Mouse (Mus musculus): ENCODE data around the gene Cdc37. TPM values are rescaled to one million over a fixed set of nuclear protein-coding genes. Genes with fewer than 3 reads are reported as not detected.
"Not testable (repeated sequence)": the region's sequence is repeated elsewhere in the genome, so short reads cannot be mapped to it uniquely, and the experiment has no call there.

The Cdc37 gene
- 100 to 1,000 TPM; 155 to 160 TPM for total RNA-seq (2021)
- long read RNA-seq, experiment 1, full-length matches to known transcripts = 292 of 353 reads
- long read RNA-seq, experiment 1, partial matches to known transcripts = 16 of 353 reads
- long read RNA-seq, experiment 1, other reads (novel, unspliced or antisense) = 45 of 353 reads
- long read RNA-seq, experiment 2, full-length matches to known transcripts = 151 of 182 reads
- long read RNA-seq, experiment 2, partial matches to known transcripts = 16 of 182 reads
- long read RNA-seq, experiment 2, other reads (novel, unspliced or antisense) = 15 of 182 reads

- DNase-seq = peak; percentile 95
These were observed at the start of gene Cdc37 for GRCm38 (mm10) chr9:21149654-21150419. Gene Cdc37, minus strand, starts transcription at chr9:21149982.

GRCm38 (mm10) chr9:21198960-21199359 is 49.2 kb upstream of the Cdc37 start:
- no peak for DNase-seq

- DNase-seq = no peak
These were observed 48.2 kb upstream of the Cdc37 start for GRCm38 (mm10) chr9:21197981-21198380.

GRCm38 (mm10) chr9:21196521-21197433 is 47.0 kb upstream of the Cdc37 start:
- no peak for DNase-seq

- DNase-seq = not testable (repeated sequence)
These were observed 46.1 kb upstream of the Cdc37 start for GRCm38 (mm10) chr9:21195736-21196505.

GRCm38 (mm10) chr9:21194787-21195493 is 45.2 kb upstream of the Cdc37 start:
- no peak for DNase-seq

- no peak for DNase-seq
These were observed 44.0 kb upstream of the Cdc37 start for GRCm38 (mm10) chr9:21193786-21194185.

GRCm38 (mm10) chr9:21190670-21191069 is 40.9 kb upstream of the Cdc37 start:
- no peak for DNase-seq

GRCm38 (mm10) chr9:21189905-21190304 is 40.1 kb upstream of the Cdc37 start:
- no peak for DNase-seq

GRCm38 (mm10) chr9:21185436-21185835 is 35.7 kb upstream of the Cdc37 start:
- DNase-seq = no peak

GRCm38 (mm10) chr9:21184733-21185132 is 35.0 kb upstream of the Cdc37 start:
- DNase-seq = peak; percentile 84

- DNase-seq = peak; percentile 87
These were observed 34.2 kb upstream of the Cdc37 start for GRCm38 (mm10) chr9:21183905-21184413.

GRCm38 (mm10) chr9:21183421-21183820 is 33.6 kb upstream of the Cdc37 start:
- no peak for DNase-seq

GRCm38 (mm10) chr9:21181421-21182220 is 31.8 kb upstream of the Cdc37 start:
- DNase-seq = peak; percentile 61

GRCm38 (mm10) chr9:21180841-21181240 is 31.1 kb upstream of the Cdc37 start:
- DNase-seq = no peak

GRCm38 (mm10) chr9:21180402-21180801 is 30.6 kb upstream of the Cdc37 start:
- no peak for DNase-seq

GRCm38 (mm10) chr9:21172364-21172763 is 22.6 kb upstream of the Cdc37 start:
- no peak for DNase-seq

GRCm38 (mm10) chr9:21169157-21169556 is 19.4 kb upstream of the Cdc37 start:
- no peak for DNase-seq

GRCm38 (mm10) chr9:21168161-21169123 is 18.7 kb upstream of the Cdc37 start:
- DNase-seq = peak; percentile 85
